Mouse (Mus musculus) ovary, postnatal 10 days (tissue): Measurements from ENCODE around the gene Senp3.

Experiments
- DNase-seq: peaks from one replicate; pipeline ENCODE4 v3.0.0; 2022; ENCODE audit warnings: low spot score

The Senp3 gene

GRCm38 (mm10) chr11:69682209-69682839, 440 bp upstream of the Senp3 start:
- no peak for DNase-seq

DNA sequence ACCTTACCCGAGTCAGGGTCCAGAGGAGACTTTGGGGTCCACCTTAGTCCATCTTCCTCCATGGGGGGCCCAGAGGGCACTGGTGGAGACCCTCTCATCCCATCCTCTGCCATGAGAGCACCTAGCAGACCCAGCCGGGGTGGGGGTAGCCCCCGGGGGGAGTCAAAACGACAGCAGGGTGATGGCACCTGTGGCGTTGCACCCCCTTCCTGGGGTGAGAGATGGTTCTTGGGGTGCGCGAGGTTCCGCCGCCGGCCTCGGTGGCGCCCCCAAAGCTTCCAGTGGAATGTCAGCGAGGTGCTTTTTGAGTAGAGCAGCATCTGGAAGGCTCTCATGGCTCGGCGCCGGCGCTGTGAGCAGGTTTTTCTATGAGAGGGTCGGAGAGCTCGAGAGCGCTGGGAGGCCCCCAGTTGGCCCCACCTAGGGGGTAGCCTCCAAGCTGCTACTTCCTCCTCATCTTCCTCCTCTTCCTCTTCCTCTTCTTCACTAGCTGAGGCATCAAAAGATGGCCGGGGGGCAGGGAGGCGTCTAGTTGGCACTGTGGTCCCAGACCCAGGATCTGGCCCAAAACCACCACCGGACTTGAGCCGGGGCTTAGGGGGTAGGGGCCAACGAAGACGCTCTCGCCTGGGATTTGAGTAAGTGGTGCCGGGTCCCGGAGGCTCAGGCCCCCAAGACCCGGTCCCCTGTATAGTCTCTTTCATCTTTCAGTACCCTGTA, 1.6 kb downstream of the Senp3 start:
- no peak for DNase-seq

DNA sequence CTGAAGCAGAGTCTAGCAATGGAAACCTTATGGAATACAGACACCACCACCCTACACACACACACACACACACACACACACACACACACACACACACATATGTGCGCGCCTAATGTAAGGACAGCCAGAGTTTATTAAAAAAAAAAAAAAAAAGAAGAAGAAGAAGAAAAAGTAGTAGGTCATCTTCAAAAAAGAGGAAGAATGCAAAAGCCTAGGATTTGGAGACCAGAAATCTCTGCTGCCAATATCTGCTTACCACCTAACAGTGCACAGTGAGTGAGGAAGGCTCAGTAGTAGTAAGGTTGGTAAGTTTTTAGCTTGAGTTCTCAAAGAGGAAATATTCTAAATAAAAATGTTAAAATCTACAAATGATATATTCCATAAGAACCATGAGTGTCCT, 2.7 kb downstream of the Senp3 start:
- DNase-seq: no peak

GRCm38 (mm10) chr11:69672211-69672706, 9.6 kb downstream of the Senp3 start, which contains the start of gene Eif4a1:
TSS of gene Eif4a1 (minus strand) at chr11:69672423.
- peak; percentile 99 for DNase-seq

GRCm38 (mm10) chr11:69671726-69672124, 10.2 kb downstream of the Senp3 start:
- no peak for DNase-seq

GRCm38 (mm10) chr11:69670786-69671725, 10.8 kb downstream of the Senp3 start:
- DNase-seq: peak; percentile 75

DNA sequence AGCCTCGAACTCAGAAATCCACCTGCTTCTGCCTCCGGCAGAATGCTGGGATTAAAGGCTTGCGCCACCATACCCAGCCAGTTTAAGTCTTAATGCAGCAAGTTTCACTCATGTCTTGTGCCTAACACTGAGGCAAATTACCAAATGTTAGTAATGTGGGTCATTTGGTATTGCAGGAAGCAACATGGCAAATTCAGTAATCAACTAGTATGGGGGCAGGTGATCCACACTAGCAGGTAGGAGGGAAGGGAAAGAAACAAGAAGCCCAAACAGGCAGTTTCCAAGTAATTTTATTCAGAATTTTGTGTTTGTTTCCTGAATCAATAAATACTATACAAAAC, 15.2 kb downstream of the Senp3 start:
- DNase-seq: no peak

GRCm38 (mm10) chr11:69665961-69666664, 15.8 kb downstream of the Senp3 start, which contains the start of gene Cd68:
TSS of gene Cd68 (minus strand) at chr11:69666153.
- no peak for DNase-seq

DNA sequence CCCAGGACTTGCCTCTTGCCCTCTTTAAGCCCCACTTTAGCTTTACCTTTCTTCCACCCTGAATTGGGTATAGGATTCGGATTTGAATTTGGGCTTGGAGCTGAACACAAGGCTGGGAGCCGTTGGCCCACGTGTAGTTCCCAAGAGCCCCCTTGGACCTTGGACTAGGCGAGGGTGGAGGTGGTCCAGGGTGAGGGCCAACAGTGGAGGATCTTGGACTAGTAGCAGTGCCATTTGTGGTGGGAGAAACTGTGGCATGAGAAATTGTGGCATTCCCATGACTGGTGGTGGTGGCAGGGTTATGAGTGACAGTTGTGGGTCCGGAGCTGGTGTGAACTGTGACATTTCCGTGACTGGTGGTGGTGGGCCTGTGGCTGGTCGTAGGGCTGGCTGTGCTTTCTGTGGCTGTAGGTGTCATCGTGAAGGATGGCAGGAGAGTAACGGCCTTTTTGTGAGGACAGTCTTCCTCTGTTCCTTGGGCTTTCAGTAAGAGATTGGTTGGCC, 16.4 kb downstream of the Senp3 start:
- DNase-seq: no peak

DNA sequence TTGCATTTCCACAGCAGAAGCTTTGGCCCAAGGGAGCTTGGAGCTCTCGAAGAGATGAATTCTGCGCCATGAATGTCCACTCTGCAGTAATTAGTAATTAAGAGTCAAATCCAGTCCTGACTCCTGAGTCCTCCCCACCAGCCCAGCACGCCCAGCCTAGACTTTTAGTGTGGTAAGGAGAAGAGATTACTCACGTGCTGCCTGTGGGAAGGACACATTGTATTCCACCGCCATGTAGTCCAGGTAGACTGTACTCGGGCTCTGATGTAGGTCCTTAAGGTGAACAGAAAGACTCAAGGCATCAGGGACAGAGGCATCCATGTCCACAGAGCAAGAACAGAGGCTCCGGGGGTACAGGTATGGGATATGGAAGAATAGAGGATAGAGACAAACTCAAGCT, 17.0 kb downstream of the Senp3 start:
- no peak for DNase-seq

DNA sequence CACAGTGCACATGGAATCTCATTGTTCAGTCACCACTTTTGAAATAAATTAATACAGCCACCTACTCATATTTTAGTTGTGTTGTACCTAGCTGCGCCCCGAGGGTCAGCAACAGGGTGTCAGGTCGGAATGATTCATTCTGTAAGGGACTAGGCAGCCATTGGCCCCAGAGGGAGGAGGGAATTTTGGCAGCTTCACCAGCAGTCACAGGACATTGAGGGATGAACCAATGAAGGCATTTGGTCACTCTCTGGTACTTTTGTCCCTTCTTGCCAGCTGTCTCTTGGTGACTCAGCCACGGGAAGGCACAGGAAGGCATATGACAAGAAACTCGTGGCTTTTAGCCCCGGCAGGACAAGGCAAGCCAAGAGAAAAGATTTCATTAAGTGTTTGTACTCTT, 18.1 kb downstream of the Senp3 start:
- DNase-seq: no peak

DNA sequence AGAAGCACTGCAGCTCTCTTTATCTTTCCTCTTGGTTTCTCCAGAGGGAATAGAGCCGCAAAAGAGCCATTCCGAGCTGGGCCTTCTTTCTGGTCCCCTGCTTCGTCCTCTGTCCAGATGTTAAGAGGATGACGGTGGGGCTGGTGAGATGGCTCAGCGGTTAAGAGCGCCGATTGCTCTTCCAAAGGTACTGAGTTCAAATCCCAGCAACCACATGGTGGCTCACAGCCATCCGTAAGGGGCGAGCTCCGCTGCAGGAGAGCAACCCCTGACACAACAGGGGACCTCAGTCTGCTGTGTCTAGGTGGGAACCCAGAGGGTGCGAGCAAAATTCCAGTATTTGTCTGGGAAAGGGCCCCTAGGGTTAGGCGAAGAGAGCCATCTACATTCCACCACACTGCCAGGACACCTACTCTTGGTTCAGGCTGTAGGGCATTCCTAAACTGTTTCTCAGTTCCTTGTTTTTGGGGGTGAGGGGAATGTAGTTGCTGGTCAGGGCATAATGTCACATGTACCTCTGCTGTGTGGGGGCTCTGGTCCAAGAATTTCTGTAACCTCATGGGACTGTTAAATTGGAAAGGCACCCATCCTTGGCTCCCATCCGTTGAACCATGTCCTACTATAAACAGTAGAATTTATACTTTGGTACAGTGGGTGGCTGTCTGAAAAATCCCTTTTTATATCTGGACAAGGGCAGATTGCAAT, 18.8 kb downstream of the Senp3 start:
- no peak for DNase-seq

GRCm38 (mm10) chr11:69662213-69662966, 19.5 kb downstream of the Senp3 start, which contains the start of gene Mpdu1:
TSS of gene Mpdu1 (minus strand) at chr11:69662642.
- peak; percentile 85 for DNase-seq

DNA sequence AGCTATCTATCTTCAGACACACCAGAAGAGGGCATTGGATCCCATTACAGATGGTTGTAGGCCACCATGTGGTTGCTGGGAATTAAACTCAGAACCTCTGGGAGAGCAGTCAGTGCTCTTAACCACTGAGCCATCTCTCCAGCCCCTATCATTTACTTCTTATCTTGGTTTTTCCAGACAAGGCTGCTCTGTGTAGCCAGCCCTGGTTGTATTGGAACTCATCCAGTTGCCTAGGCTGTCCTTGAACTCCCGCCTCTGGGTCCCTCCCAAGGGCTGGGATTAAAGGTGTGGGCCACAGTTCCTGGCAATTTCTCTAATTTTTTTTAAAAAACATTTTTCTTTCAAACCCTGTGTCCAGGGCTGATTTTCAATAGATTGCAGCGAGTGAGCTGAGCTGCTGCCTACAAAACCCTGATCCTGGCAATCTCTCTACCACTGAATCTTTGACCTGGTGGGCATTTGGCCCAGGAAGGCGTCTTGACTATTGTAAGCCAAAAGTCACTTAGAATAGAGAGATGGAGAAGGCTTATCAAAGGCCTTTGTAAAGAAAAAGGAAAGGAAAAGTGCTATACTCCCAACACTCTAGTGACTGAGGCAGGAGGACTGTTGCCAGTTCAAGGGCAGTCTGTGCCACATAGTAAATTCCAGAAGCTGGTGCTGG, 20.5 kb downstream of the Senp3 start:
- no peak for DNase-seq

- no peak for DNase-seq
These were observed 24.4 kb downstream of the Senp3 start for GRCm38 (mm10) chr11:69657462-69657881.

GRCm38 (mm10) chr11:69656617-69657461, 25.0 kb downstream of the Senp3 start:
- DNase-seq: no peak

DNA sequence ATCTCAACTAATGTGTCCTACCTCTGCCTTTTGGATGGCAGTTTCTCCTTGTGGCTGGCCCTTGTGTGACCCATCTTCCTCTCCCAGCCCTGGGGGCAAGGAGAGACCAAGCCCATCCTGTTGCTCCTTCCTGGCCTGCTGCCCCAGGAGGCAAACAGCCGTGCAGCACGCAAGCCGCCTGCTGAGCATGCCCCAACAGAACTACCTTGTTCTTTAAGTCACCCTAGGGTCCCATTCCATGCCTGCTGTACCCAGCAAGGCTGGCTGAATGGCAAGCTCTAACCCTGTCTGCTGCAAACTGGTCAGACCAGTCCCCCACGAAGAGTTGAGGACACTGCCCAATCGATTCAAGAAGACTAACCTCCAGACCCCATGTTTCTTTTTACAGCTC, 25.8 kb downstream of the Senp3 start:
- no peak for DNase-seq

- no peak for DNase-seq
These were observed 26.4 kb downstream of the Senp3 start, which contains the start of gene Sox15 for GRCm38 (mm10) chr11:69655264-69656064. TSS of gene Sox15 (plus strand) at chr11:69655314.
